Mouse (Mus musculus) inflammation-experienced regulatory T-cells, adult 6 months (primary cell): Measurements from ENCODE around the gene Fcgr3. TPM values are rescaled to one million over a fixed set of nuclear protein-coding genes. Genes with fewer than 3 reads are reported as not detected.
A peak's percentile ranks its signal among the peaks of the same experiment; 100 is the strongest.

ENCODE experiments used
- ATAC-seq: one replicate; pipeline ENCODE4 v1.8.0; 2017
- polyA plus RNA-seq, 3 experiments: library from polyadenylated mRNA; unstranded; fragments of 100-300 nt; shearing (Covaris generic); gene quantifications; one replicate each; pipeline ENCODE4 v1.2.1; 2017

The Fcgr3 gene
- polyA plus RNA-seq, 3 experiments from 2014 or later = 0.98 to 1.5 TPM; not detected in 1

- no peak for ATAC-seq
Observed at GRCm38 (mm10) chr1:171049263-171049662, 15.5 kb downstream of the Fcgr3 start.

- ATAC-seq = no peak
Observed at GRCm38 (mm10) chr1:171046501-171046900, 18.2 kb downstream of the Fcgr3 start.

- no peak for ATAC-seq
Observed at GRCm38 (mm10) chr1:171045079-171045465, 19.7 kb downstream of the Fcgr3 start.

- peak; percentile 85 for ATAC-seq
Observed at GRCm38 (mm10) chr1:171044365-171045078, 20.2 kb downstream of the Fcgr3 start.

- no peak for ATAC-seq
Observed at GRCm38 (mm10) chr1:171043594-171044153, 21.1 kb downstream of the Fcgr3 start.

- ATAC-seq = no peak
Observed at GRCm38 (mm10) chr1:171039880-171040279, 24.9 kb downstream of the Fcgr3 start.

GRCm38 (mm10) chr1:171039135-171039534, 25.6 kb downstream of the Fcgr3 start:
- ATAC-seq = no peak

GRCm38 (mm10) chr1:171037861-171038721, 26.6 kb downstream of the Fcgr3 start:
- ATAC-seq = peak; percentile 66

GRCm38 (mm10) chr1:171036550-171037324, 28.0 kb downstream of the Fcgr3 start:
- peak; percentile 24 for ATAC-seq

GRCm38 (mm10) chr1:171035611-171036010, 29.1 kb downstream of the Fcgr3 start:
- no peak for ATAC-seq

- no peak for ATAC-seq
Observed at GRCm38 (mm10) chr1:171034201-171034600, 30.5 kb downstream of the Fcgr3 start.

- ATAC-seq = peak; percentile 38
Observed at GRCm38 (mm10) chr1:171033756-171034155, 31.0 kb downstream of the Fcgr3 start.

- peak; percentile 13 for ATAC-seq
Observed at GRCm38 (mm10) chr1:171033196-171033595, 31.5 kb downstream of the Fcgr3 start.

GRCm38 (mm10) chr1:171032691-171033090, 32.0 kb downstream of the Fcgr3 start:
- ATAC-seq = peak; percentile 11

- ATAC-seq = no peak
Observed at GRCm38 (mm10) chr1:171031752-171032151, 33.0 kb downstream of the Fcgr3 start.

- no peak for ATAC-seq
Observed at GRCm38 (mm10) chr1:171019311-171019950, 45.3 kb downstream of the Fcgr3 start.

- ATAC-seq = no peak
Observed at GRCm38 (mm10) chr1:171018737-171019136, 46.0 kb downstream of the Fcgr3 start, which contains the start of gene Fcgr4. TSS of gene Fcgr4 (plus strand) at chr1:171018920.

GRCm38 (mm10) chr1:171017468-171018158, 47.1 kb downstream of the Fcgr3 start:
- ATAC-seq = no peak

- no peak for ATAC-seq
Observed at GRCm38 (mm10) chr1:171016676-171017356, 47.9 kb downstream of the Fcgr3 start.

GRCm38 (mm10) chr1:171011733-171012132, 53.0 kb downstream of the Fcgr3 start:
- ATAC-seq = no peak

GRCm38 (mm10) chr1:171006905-171007304, 57.8 kb downstream of the Fcgr3 start:
- ATAC-seq = no peak
